Mouse (Mus musculus) myocyte (in vitro differentiated cells): ENCODE results near the gene Gm9964. TPM values are rescaled to one million over a fixed set of nuclear protein-coding genes. Genes with fewer than 3 reads are reported as not detected.

ENCODE experiments used
- H3K27me3 ChIP-seq: one replicate; pipeline ENCODE4 v1.6.1; 2011; ENCODE audit not compliant: control insufficient read depth, insufficient read depth, insufficient read length
- H3K36me3 ChIP-seq: one replicate; pipeline ENCODE4 v1.6.1; 2011; ENCODE audit not compliant: control insufficient read depth, insufficient read depth
- H3K4me2 ChIP-seq: one replicate; pipeline ENCODE4 v1.6.1; 2011; ENCODE audit warnings: low read depth, control low read depth
- H3K4me3 ChIP-seq: one replicate; pipeline ENCODE4 v1.5.1; 2011; ENCODE audit warnings: mild to moderate bottlenecking, control low read depth, moderate library complexity
- H3K79me2 ChIP-seq: one replicate; pipeline ENCODE4 v1.6.1; 2011; ENCODE audit not compliant: control insufficient read depth, insufficient read depth
- H3ac ChIP-seq: one replicate; pipeline ENCODE4 v1.6.1; 2011; ENCODE audit not compliant: control insufficient read depth, insufficient read length
- CEBPB ChIP-seq: IDR thresholded peaks from 2 replicates; pipeline ENCODE4 v1.6.1; 2011; ENCODE audit warnings: mild to moderate bottlenecking, moderate library complexity; ENCODE audit not compliant: poor library complexity, insufficient read depth, severe bottlenecking
- E2F4 ChIP-seq: IDR thresholded peaks from one replicate; pipeline ENCODE4 v1.6.1; 2011; ENCODE audit warnings: mild to moderate bottlenecking, control low read depth, moderate library complexity; ENCODE audit not compliant: insufficient read depth
- MAX ChIP-seq: IDR thresholded peaks from one replicate; pipeline ENCODE4 v1.6.1; 2011; ENCODE audit warnings: low read depth, mild to moderate bottlenecking, control low read depth
- MYOD1 ChIP-seq, 3 experiments: IDR thresholded peaks; one replicate each; pipeline ENCODE4 v1.6.1; 2011; ENCODE audit warnings: control low read depth in 2 of 3, low read depth in 2 of 3, mild to moderate bottlenecking in 2 of 3, moderate library complexity in 1 of 3; ENCODE audit not compliant: insufficient read length in 2 of 3, control insufficient read depth in 1 of 3
- MYOG ChIP-seq, 3 experiments: IDR thresholded peaks; one replicate each; pipeline ENCODE4 v1.6.1; 2011; ENCODE audit warnings: control low read depth in 2 of 3, low read depth in 2 of 3, mild to moderate bottlenecking in 2 of 3; ENCODE audit not compliant: insufficient read length in 2 of 3, control insufficient read depth in 1 of 3, insufficient read depth in 1 of 3
- POLR2A ChIP-seq: IDR thresholded peaks from one replicate; pipeline ENCODE4 v1.6.1; 2011; ENCODE audit warnings: low read depth, mild to moderate bottlenecking, control low read depth, moderate library complexity; ENCODE audit not compliant: insufficient read length
- POLR2AphosphoS2 ChIP-seq: IDR thresholded peaks from one replicate; pipeline ENCODE4 v1.6.1; 2011; ENCODE audit warnings: low read depth, control low read depth; ENCODE audit not compliant: insufficient read length
- REST ChIP-seq: IDR thresholded peaks from one replicate; pipeline ENCODE4 v1.6.1; 2011; ENCODE audit warnings: mild to moderate bottlenecking, control low read depth, moderate library complexity; ENCODE audit not compliant: insufficient read depth, insufficient read length
- SRF ChIP-seq: IDR thresholded peaks from one replicate; pipeline ENCODE4 v1.6.1; 2011; ENCODE audit warnings: low read depth; ENCODE audit not compliant: control insufficient read depth, insufficient read length
- TCF12 ChIP-seq: IDR thresholded peaks from one replicate; pipeline ENCODE4 v1.6.1; 2011; ENCODE audit warnings: mild to moderate bottlenecking, control low read depth; ENCODE audit not compliant: poor library complexity, insufficient read depth, severe bottlenecking
- TCF3 ChIP-seq: IDR thresholded peaks from one replicate; pipeline ENCODE4 v1.6.1; 2011; ENCODE audit warnings: low read depth, control low read depth; ENCODE audit not compliant: insufficient read length
- USF1 ChIP-seq: IDR thresholded peaks from one replicate; pipeline ENCODE4 v1.6.1; 2011; ENCODE audit warnings: low read depth, mild to moderate bottlenecking, control low read depth, moderate library complexity
- polyA plus RNA-seq: library from polyadenylated mRNA; unstranded; fragments of >200 nt; fragmentation: generic; extraction: Trizol; gene quantifications from one replicate; pipeline ENCODE4 v1.2.1, GENCODE M21; 2012; ENCODE audit warnings: missing spikeins

Gene Gm9964
- polyA plus RNA-seq, 1 experiment = not detected

GRCm38 (mm10) chr11:79316807-79317345, 20.2 kb upstream of the Gm9964 start:
- Histone ChIP-seq H3K79me2 (no peaks in the 10 kb centered on the region), H3K27me3 (no peaks in the 10 kb centered on the region), H3K4me3 (no peak overlapping the region), H3ac (no peak overlapping the region), H3K36me3 (no peaks in the 10 kb centered on the region), H3K4me2 (no peak overlapping the region)
- TF ChIP-seq E2F4 (no peak), MYOD1 (IDR thresholded peaks at IDR 0.05; ENCODE audit: control insufficient read depth in 1 of 3, insufficient read length in 2 of 3, low read depth in 2 of 3) (no peak), TCF12 (no peak), POLR2AphosphoS2 (no peak), TCF3 (no peak)

GRCm38 (mm10) chr11:79310467-79310866, 13.8 kb upstream of the Gm9964 start:
- no peaks in the 10 kb centered on the region for H3K27me3 ChIP-seq
- no peak for TF ChIP-seq CEBPB
- TF ChIP-seq SRF = no peak
- no peak for TF ChIP-seq TCF3
- TF ChIP-seq POLR2A = no peak
- TF ChIP-seq POLR2AphosphoS2 = no peak
- no peak for TF ChIP-seq TCF12
- no peak for TF ChIP-seq MYOG (IDR thresholded peaks at IDR 0.05; ENCODE audit: control insufficient read depth in 1 of 3, insufficient read depth in 1 of 3, insufficient read length in 2 of 3, low read depth in 2 of 3)
- no peak for TF ChIP-seq REST
- TF ChIP-seq E2F4 = no peak
- TF ChIP-seq MYOD1 (IDR thresholded peaks at IDR 0.05; ENCODE audit: control insufficient read depth in 1 of 3, insufficient read length in 2 of 3, low read depth in 2 of 3) = no peak
- no peaks in the 10 kb centered on the region for H3K79me2 ChIP-seq
- H3K36me3 ChIP-seq = no peaks in the 10 kb centered on the region
- H3K4me2 ChIP-seq = no peak overlapping the region
- no peak overlapping the region for H3ac ChIP-seq
- H3K4me3 ChIP-seq = no peak overlapping the region

- no peaks in the 10 kb centered on the region for H3K27me3 ChIP-seq
- no peaks in the 10 kb centered on the region for H3K79me2 ChIP-seq
- TF ChIP-seq USF1 (no peak), TCF3 (no peak), E2F4 (no peak), MYOG (IDR thresholded peaks at IDR 0.05; ENCODE audit: control insufficient read depth in 1 of 3, insufficient read depth in 1 of 3, insufficient read length in 2 of 3, low read depth in 2 of 3) (no peak), SRF (no peak), TCF12 (no peak), MYOD1 (IDR thresholded peaks at IDR 0.05; ENCODE audit: control insufficient read depth in 1 of 3, insufficient read length in 2 of 3, low read depth in 2 of 3) (no peak), MAX (no peak), REST (no peak)
- H3K36me3 ChIP-seq = no peaks in the 10 kb centered on the region
- H3K4me3 ChIP-seq = no peak overlapping the region
- H3ac ChIP-seq = no peak overlapping the region
- H3K4me2 ChIP-seq = peak overlapping the region; percentile 79
Observed at GRCm38 (mm10) chr11:79307560-79308200, 11.0 kb upstream of the Gm9964 start.

GRCm38 (mm10) chr11:79306996-79307395, 10.3 kb upstream of the Gm9964 start:
- no peak overlapping the region for H3K4me3 ChIP-seq
- H3ac ChIP-seq = no peak overlapping the region
- H3K27me3 ChIP-seq = no peaks in the 10 kb centered on the region
- TF ChIP-seq POLR2A (no peak), USF1 (no peak), MAX (no peak), TCF3 (no peak), CEBPB (no peak), MYOG (IDR thresholded peaks at IDR 0.05; ENCODE audit: control insufficient read depth in 1 of 3, insufficient read depth in 1 of 3, insufficient read length in 2 of 3, low read depth in 2 of 3) (no peak), SRF (no peak), TCF12 (no peak), POLR2AphosphoS2 (no peak)
- peak overlapping the region; percentile 79 for H3K4me2 ChIP-seq
- H3K79me2 ChIP-seq = no peaks in the 10 kb centered on the region
- H3K36me3 ChIP-seq = no peaks in the 10 kb centered on the region

- no peak overlapping the region for H3K4me3 ChIP-seq
- no peaks in the 10 kb centered on the region for H3K36me3 ChIP-seq
- TF ChIP-seq REST (no peak), TCF3 (peak; percentile 42), USF1 (peak; percentile 97), E2F4 (no peak), POLR2A (peak; percentile 42), SRF (no peak), POLR2AphosphoS2 (no peak), MYOG (IDR thresholded peaks at IDR 0.05; ENCODE audit: control insufficient read depth in 1 of 3, insufficient read depth in 1 of 3, insufficient read length in 2 of 3, low read depth in 2 of 3) (peak; percentile 58 to 93 (median 81)), MYOD1 (IDR thresholded peaks at IDR 0.05; ENCODE audit: control insufficient read depth in 1 of 3, insufficient read length in 2 of 3, low read depth in 2 of 3) (peak; percentile 27 to 88 (median 76)), TCF12 (peak; percentile 72), MAX (no peak), CEBPB (no peak)
- H3K27me3 ChIP-seq = no peaks in the 10 kb centered on the region
- H3K79me2 ChIP-seq = no peaks in the 10 kb centered on the region
- H3ac ChIP-seq = no peak overlapping the region
- peak overlapping the region; percentile 79 for H3K4me2 ChIP-seq
Observed at GRCm38 (mm10) chr11:79306510-79306909, 9.8 kb upstream of the Gm9964 start.
